Mouse (Mus musculus): ENCODE data around the gene Klhdc7a.
"Not testable (repeated sequence)": the region's sequence is repeated elsewhere in the genome, so short reads cannot be mapped to it uniquely, and the experiment has no call there.

The Klhdc7a gene

DNA sequence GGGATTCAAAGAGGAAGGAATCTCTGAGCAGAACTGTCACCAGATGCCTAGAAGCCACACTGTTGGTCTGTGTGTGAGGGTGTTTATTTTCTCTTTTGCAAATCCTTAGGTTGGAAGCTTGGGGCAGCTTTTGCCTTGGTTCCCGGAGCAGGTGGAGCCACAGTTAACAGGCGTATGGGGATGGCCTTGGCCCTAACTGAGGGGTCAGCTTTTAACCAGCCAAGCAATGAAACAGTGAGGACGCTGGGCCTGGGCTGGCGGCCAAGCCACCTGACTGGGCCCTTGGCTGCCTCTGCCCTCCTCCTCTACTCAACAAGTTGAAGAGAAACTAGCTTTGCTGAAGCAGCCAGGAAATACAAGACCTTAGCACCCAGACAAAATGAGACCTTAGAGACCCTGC is at the start of gene Klhdc7a:
TSS of gene Klhdc7a (minus strand) at position 105 of the 400 bp plus-strand sequence.
- DNase-seq: peak; percentile 53

DNA sequence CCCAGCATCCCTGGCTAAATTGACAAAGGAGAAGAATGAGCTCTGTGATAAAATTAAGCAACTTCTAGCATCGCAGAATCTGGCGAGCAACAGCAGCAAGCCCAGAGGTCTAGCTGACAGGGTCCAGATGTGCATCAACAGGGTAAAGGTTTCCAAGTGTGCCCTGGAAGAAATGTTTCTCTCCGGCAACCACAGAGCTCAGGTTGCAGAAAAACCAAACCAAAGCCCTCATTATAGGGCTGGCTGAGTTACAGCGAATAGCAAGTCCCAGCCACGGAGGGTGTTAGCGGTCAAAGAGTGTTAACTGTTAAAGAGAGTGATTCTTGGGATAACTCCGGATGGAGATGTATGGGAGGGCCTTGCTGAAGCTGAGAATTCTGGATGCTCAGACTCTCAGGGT is 48.1 kb upstream of the Klhdc7a start:
- no peak for DNase-seq

DNA sequence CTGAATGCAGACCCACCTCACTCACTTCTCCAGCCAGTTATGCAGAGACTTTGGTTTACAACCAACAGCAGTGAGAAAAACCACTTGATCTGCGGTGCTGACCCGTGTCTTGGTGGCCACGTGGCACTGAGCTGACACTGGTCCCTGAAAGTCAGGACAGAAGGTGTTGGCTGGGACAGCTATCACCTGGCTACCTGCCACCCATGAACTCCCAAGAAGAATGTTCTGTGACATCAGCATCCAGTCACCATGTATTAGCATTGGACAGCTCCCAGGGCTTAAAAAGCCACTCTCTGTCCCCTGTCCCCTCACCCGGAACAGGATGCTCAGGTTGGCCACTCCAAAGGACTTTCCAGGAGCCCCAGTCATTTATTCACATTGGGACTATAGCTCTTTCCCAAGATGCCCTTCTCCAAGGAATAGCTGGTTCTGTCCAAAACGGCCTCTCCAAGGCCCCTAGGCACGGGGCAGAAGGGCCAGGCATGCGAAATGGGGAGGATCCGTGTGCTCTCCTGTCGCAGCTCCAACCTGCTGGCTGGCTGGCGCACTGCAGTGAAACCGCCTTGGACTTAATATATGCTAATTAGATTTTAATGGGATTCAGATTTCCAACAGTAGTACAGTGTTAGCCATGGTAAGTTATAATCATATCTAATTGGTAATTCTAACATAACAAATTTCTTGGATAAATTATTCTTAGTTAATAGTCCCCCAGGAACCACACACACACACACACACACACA is 43.1 kb upstream of the Klhdc7a start:
- DNase-seq: no peak

DNA sequence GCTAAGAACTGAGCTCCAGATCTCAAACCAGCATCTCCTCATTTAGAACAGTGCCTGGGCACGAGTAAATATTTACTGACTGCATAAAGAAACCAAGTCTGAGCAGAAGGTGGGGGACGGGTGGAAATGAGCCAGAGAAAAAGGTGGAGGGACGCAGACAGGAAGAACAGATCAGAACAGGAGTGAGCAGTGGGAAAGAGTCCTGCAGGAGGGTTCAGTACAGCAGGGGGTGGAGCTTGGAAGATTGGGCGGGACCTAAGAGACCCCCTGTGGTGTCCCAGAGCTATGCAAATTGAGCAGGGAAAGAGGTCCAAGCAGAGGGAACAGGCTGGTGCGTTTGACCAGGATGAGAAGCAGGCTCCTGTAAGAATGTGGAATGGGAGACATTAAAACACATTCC is 37.1 kb upstream of the Klhdc7a start:
- no peak for DNase-seq

DNA sequence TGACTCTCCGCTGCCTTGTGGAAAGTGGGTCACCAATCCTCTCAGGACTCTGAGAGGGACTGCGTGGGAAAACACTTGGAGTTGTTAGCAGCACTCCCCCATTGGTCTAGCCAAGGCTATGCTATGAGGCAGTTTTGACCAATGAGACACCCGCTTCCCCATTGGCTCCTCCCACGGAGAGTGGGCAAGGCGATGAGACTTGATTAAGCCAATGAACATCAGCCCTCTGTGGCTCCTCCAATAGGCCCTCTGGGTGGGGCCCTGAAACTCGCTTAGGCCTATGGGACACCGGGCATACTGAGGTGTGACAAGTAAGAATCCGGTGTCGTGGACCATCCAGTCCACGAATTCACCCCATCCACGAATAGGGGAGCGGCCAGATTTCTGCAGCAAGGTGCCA is 36.3 kb upstream of the Klhdc7a start:
- DNase-seq: peak; percentile 74

DNA sequence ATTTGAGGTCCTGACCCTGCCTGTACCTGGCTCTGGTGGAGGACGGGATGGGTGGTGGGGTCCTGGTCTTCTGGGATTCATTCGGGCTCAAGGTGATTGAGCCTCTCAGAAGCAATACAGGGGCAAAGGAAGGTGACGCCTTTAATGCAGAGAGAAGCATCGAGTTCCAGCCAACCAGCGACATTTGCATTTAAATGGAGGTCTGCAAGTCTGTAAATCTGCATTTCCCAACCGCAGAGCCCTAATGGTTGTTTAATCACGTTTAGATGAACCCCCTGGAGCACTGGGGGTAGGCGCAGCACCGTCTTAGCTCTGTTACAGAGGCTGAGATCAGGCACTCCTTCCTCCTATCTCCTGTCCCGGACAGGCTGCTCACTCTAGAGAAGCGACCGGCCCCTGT is 34.2 kb upstream of the Klhdc7a start:
- DNase-seq: no peak

DNA sequence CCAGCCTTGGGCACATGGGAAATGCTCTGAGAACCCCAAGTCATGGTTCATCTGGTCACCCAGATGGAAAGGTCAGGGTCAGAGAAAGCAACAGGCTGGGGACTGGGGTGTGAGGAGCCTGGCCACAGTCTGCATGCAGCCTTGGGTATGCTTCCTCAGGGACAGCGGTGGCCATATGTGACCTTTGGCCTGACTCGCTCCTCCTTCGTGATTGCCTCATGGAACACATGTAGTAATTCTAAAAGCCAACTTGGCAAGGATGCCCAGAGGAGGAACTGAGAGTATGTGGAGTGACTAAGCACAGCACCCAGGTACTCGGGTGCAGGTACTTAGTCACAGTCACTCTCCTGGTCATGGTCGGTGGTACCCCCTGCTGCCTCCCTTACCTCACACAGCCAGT is 33.1 kb upstream of the Klhdc7a start:
- no peak for DNase-seq

DNA sequence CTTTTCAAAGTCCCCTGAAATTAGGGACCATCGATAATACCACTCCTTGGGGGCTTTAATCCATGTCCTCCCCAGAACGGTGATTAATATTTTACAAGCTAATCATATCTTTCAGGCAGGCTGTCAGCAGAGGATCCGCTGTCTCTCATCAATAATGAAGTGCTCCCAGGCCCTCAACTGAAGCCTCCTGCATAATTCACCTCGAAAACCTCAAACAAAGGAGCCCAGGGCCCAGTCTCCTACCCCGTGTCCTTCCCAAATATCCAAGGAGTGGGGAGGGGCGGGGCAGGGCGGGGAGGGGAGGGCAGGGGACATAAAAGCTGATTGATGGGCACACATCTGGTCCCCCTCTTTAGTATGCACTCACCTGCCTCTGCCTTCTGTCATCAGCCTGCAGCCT is 31.2 kb upstream of the Klhdc7a start:
- no peak for DNase-seq

DNA sequence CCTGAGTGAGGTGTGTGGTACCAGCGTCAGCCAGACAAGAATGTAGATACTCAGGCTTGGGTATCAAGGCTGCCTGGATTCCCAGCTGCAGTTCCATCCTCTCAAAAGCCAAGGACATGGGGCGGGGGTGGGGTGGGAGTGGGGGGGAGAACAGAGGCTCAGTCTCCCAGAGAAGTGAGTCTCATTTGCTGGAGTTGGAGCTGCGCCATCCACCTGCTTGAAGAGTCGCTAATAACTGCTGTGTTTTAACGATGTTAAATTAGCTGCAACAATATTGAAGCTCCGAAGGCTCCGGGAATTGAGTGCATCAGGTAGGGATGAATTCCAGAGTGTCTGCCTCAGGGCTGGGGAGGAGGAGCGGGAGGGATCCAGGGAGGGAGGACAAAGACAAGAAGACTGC is 27.8 kb upstream of the Klhdc7a start:
- DNase-seq: no peak

DNA sequence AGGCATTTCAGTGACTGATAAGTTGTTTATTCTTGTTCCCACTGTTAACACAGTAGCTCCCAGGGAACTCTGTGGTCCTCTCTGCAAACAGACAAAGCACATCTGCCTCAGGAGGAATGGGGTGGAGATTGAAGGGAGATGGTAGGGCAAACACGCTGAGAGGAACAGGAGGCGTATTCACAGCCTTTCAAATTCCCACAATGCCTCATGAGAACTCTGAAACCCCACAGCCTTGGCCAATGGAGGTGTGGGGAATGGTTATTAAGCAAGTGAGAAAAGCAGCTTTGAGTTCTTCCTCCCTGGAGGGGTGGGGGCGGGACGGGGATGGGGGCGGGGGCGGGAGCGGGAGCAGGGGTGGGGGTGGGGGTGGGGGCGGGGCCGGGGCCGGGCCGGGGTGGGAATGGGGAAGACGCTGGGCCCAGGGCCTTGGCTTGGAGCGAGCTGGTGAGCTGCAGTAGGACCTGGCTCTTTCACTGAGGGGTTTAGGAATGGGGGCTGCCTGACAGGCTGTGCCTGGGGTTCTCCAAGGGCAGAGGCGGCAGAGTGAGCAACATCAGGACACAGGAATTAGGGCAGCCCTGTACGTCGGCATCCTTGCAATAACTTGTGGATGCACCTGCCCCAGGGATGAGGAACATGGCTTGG is 25.4 kb upstream of the Klhdc7a start:
- no peak for DNase-seq

DNA sequence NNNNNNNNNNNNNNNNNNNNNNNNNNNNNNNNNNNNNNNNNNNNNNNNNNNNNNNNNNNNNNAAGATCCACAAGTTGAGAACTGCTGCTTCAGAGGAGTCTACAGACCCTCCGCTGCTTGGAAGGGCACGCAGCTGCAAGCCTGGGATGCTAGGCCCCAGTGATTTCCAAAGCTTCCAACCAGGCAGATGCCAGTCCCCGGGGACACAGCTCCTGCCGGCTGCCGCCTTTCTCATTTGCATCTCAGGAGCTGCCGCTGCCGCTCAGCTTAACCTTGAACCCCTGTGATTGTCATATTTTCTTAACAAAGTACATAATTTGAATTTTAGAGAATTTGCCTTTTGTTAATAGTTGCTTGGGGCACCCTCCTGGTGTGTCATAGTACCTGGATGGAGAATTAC is 19.1 kb upstream of the Klhdc7a start:
- DNase-seq: no peak

DNA sequence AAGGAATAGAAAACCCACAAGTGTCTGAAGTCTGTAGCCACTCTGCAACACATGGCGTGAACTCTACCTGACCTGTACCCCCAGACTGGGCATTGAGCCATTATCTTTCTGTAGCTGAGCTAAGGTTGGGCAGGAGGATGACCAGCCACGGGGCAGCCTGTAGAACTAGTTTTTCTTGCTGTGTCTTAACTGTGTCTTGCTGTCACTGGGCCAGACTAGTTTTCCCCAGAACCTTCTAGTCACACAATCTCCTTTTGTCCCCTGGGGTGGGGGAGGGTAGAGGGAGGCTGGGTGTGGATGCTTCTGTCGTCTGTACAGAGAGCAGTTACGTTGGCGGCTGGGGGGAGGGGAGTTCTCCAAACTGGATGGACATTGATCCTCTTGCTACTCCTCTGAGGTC is 10.9 kb upstream of the Klhdc7a start:
- DNase-seq: no peak

DNA sequence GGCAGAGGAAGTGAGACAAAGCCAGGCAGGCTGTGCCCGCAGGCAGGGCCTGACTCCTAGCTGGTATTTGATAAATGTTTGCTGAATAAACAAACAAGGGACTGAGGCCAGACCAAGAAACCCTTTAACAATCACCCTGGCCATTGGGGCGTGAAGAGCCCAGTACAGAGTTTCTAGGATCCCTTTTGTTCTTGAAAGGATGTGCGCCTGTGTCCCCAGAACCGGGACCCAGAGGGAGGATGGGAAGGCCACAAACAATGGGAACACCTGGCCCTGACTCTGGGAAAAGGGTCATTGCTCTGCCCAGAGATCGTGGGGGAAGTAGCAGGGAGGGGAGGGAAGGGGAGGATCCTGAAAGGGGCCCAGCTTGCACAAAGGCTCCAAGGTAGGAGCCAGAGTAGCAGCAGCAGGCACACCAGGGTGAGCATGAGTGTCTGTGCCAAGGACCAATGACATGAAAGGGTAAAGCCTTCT is 9.5 kb upstream of the Klhdc7a start:
- DNase-seq: no peak

DNA sequence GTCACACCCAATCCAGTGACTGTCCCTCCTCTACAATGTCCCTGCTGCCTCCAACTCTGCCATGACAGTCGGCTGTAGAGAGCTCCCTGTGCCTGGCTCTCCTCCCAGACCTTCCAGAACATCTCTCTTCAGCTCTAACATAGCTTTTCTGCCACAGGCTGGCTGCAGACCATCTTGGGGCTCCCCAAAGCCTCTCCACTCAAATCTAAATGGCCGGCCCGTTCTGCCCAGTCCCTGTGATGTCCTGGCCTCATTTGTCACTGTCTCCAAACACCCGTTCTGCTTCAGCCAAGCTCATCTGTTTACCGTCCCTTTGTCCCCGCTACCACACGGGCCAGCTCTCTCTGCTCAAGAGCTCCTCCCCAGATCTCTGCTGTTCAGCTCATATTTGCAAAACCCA is 6.7 kb upstream of the Klhdc7a start:
- no peak for DNase-seq

DNA sequence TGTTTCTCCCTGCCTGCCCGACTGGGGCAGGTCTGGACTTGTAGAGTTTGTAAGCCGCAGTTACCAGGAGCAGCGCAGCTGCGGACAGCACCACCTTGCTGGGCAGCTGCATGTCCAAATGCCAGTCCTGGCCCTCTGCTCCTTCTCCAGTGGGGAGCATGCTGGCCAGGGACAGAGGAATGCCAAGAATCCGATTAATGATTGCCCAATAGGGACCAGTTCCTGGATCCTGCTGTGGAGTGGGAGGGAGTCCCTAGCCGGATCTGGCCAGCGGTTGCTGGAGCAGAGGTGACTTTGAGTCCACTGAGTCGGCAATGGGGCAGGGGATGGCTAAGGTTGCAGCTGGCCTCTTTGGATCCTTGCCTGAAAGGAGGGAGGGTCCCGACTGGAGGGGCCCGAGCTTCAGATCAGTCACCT is 343 bp downstream of the Klhdc7a start:
- DNase-seq: no peak

DNA sequence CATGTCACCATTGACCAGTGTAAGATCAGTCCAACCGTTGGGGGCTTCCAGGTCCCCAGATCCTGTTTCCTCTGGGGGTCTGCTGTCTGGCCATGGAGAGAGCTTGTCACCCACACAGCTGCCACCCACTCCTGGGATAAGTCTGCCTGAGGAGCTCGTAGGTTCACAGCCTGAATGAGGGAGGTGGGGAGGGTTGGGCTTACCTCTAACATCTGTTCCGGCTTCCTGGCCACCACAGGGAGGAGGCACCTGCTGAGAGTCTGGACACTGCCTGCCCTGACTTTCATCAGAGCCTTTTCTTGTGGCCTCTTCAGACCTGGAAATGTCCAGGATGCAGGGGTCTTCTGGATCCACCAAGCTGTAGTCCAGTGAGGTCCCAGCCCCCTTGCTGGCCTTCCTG is 845 bp downstream of the Klhdc7a start:
- DNase-seq: no peak

DNA sequence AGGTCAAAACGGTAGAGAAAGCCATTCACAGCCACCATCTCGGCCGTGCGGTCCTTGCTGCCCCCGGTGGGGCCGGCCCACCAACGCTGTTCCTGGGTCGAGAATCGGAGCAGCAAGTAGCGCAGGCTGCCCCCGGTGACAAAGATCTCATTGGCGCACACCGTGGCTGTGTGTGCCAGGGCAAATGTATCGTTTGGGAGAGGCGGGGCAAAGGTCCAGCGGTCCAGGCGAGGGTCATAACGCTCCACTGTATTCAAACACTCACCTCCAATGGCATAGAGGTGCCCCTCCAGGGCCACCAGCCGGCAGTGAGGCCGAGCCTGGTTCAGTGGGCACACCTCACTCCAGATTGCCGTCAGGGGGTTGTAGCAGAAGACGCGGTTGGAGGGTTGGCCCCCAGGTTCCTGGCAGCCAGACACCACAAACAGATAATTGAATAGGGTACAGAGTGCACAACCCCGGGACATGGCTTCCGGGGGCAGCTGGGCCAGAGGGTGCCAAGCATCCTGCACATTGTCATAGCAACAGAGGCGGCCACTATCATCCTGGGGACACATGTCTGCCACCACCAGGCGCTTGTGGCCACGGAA is 2.1 kb downstream of the Klhdc7a start:
- no peak for DNase-seq

DNA sequence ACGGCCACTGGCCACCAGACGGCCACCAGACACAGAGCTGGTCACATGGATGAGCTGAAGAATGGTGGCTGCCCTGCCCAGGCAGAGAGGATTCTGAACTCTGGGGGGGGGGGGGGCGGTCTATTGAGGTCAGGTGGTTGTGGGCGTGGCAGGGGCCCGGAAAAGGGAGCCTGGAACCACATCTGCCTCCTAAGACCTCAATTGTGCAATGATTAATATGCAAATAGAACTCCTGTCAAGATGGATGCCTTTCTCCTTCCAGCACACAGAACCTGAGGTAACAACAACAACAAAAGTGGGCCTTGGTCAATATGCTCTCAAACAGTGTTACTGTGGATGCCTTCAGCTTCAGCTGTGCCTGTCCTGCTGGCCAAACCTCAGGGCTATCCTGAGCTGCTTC is 3.4 kb downstream of the Klhdc7a start:
- no peak for DNase-seq

DNA sequence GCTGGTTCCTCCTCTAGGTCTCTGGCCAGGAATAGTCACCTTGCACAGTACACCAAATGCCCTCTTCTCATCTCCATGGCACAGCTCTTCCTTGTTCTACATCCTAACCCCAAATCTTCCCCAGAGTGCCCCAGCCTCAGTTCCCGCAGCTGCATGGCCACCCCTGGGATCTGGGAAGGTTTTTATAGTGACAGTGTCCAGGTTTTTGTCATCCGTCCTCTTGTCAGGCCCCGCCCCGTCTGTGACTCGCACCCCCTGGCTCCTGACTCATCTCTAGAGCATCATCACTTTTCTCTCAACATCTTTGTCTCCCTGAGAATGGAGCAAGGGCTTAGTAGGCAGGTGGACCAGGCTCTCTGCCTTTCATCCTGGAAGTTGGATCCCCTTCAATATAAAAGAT is 3.9 kb downstream of the Klhdc7a start:
- DNase-seq: no peak

DNA sequence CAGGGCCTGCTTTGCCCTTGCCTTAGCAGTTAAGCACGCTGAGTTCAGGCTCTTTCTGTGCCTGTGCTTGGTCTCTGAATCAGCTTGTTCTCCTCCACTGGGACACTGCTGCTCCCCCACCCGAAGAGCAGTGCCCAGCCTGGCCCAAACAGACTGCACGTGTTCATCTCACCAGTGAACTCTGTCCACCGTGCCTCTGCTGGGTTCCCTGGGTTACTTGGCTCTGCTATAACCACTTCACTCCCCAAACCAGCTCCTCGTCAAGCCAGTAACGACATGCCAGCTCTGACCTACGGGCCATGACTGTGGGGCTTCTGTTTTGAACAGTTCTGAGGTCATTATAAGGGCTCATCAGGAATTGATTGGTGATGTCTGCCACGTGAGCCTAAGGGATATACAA is 4.8 kb downstream of the Klhdc7a start:
- no peak for DNase-seq

DNA sequence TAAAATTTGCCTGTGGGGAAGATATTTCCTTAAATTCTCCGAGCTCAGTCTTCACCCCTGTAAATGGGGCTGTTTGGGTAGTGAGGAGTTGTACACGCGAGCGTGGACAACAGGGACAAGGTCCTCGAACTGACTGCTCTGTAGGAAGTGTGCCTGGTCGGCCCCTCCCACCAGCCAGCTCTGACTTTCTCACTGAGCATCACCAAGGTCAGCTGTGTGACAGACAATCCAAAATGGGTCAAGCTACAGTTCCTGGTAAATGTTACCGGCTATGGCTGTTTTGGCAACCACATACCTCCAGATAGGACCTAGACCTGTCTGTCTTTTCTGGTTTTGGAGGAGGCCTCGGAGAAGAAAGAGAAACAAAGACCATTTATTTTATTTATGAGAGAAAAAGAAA is 6.0 kb downstream of the Klhdc7a start:
- DNase-seq: no peak

DNA sequence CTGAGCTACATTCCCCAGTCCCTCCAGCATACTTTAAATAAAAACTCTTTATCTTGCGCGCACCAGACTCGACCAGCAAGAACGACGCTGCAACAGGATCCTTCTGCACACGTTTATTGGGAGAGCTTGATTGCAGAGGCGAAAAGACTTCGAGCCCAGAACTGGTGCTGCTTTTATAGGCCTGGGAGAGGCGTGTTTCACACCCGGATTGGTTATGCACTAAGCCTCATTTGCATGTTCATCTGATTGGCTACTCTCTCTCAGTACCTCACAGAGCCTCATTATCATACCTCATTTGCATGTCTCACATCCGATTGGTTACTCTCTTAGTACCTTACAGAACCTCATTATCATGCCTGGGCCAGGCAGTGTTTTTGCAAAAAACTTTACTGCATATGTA is 6.5 kb downstream of the Klhdc7a start:
- not testable (repeated sequence) for DNase-seq

DNA sequence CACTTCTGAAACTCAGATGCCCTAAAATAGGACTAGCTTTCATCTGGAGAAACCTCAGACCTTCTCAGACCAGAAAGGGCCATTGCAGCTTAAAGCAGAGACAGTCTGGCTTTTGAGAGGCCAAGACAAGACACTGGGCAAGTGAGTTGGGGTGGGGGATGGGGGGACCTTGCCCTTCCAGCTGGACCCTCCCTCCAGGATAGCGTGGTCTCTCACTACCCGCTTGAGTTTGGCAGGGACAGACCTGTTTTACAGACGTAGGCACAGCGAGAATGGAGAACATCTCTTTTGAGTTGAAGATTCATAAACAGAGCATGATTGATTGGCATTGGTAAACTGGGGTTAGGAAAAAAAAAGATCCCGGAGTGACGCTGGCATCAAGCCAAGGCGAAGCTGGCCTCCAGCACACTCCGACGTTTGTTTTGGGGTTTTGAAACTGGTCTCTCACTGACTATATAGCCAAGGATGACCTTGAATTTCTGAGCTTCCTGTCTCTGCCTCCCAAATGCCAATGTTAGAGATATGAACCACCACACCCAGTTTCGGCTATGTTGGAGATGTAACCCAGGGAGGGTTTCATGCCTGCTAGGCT is 7.0 kb downstream of the Klhdc7a start:
- no peak for DNase-seq

DNA sequence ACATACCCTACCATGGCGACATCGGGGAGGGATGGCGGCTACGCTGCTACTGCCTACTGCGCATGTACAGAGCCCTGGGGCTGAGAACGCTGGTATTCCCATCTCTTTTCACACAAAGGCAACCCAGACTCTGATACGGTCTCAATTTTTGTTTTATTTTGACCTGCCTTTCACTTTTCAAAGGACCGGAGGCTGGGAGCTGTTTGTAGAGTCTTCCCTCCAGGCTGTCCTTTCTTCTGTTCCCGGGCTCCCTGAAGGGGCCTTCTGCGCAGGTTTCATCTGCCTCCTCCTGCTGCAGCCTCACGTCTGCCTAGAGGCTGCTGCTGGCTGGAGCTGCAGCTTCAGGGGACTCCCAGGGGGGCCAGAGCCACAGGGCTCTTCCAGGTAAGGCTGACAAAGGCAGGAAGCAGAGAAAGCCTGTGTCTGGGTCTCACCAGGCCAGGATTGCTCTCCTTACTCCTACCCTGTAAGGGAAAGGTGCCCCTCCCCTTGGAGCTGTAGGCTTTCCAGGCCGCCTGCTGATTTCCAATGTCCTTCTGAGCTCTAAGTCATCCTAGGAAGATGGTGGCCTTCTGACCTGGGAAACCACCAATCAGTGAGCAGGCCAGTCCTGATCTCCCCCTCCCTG is 7.6 kb downstream of the Klhdc7a start:
- DNase-seq: no peak

Measured in cerebellum, adult 9-10 months (tissue).